ENCODE assay signal across 22 mouse cellular contexts in the genomic region with DNA sequence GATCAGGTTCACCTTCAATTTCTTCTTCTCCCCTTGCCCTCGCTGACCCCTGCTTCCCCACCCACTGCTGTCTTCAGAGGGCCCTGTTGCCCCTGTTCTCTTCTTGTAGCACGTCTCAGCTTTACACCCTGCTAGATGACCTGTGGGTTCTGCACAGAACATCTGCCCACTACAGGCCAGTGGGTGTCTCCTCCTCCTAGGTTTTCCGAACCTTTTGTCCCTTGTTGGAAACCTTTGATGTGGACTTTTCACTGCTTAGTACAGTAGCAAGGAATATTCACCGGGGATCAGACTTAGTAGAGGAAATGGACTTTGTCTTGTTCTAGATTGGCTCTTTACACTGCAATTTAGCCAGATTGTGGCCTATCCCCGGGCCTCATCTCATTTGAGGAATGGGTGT.
"Had no signal": no experiment of that assay in that cellular context is flagged by ENCODE, and none has a peak within 500 bp of the region (broad histone marks: within the 10 kb centered on the region; RNA-seq: fewer than 3 reads in every experiment).

No protein-coding gene starts in this region.

- DNase-seq: forebrain, postnatal 0 days; gastrocnemius, postnatal 14 days; gastrocnemius, postnatal 36 days; heart, adult 18-20 months; heart, postnatal 10 days; kidney, adult 18-20 months; layer of hippocampus, adult 9-11 months; layer of hippocampus, postnatal 36 days; left cerebral cortex, postnatal 4 days; lung, adult 18-20 months had no signal

- H3K9me3 ChIP-seq: forebrain, embryonic 15.5 days; heart, embryonic 10.5 days; hindbrain, embryonic 13.5 days; kidney, embryonic 15.5 days; limb, embryonic 13.5 days; limb, embryonic 15.5 days; liver, embryonic 12.5 days had no signal

- H3K9ac ChIP-seq: forebrain, embryonic 15.5 days; forebrain, postnatal 0 days; heart, embryonic 12.5 days; hindbrain, embryonic 13.5 days; kidney, embryonic 15.5 days; limb, embryonic 13.5 days; limb, embryonic 15.5 days; liver, embryonic 12.5 days; liver, embryonic 14.5 days had no signal

- H3K4me2 ChIP-seq: forebrain, embryonic 15.5 days; heart, embryonic 12.5 days; hindbrain, embryonic 13.5 days; kidney, embryonic 15.5 days; limb, embryonic 13.5 days; limb, embryonic 15.5 days; liver, embryonic 12.5 days had no signal

- H3K36me3 ChIP-seq: forebrain, embryonic 15.5 days; hindbrain, embryonic 13.5 days; liver, embryonic 12.5 days had no signal

- H3K4me1 ChIP-seq: forebrain, embryonic 15.5 days; hindbrain, embryonic 13.5 days had no signal

- H3K27me3 ChIP-seq: forebrain, embryonic 15.5 days; heart, embryonic 12.5 days; hindbrain, embryonic 13.5 days; kidney, embryonic 15.5 days; limb, embryonic 13.5 days; limb, embryonic 15.5 days; liver, embryonic 12.5 days had no signal

- H3K27ac ChIP-seq: forebrain, embryonic 15.5 days; heart, embryonic 10.5 days; hindbrain, embryonic 13.5 days; kidney, embryonic 15.5 days; kidney, postnatal 0 days; limb, embryonic 13.5 days; limb, embryonic 15.5 days; liver, embryonic 12.5 days; liver, embryonic 14.5 days had no signal

- H3K4me3 ChIP-seq: forebrain, embryonic 15.5 days; heart, embryonic 10.5 days; heart, embryonic 12.5 days; hindbrain, embryonic 13.5 days; kidney, embryonic 15.5 days; limb, embryonic 13.5 days; limb, embryonic 15.5 days; liver, embryonic 12.5 days had no signal

- ATAC-seq: forebrain, embryonic 15.5 days; forebrain, postnatal 0 days; hindbrain, embryonic 16.5 days; inflammation-experienced regulatory T-cells, adult 6 months; liver, embryonic 12.5 days had no signal
